Mouse (Mus musculus): ENCODE data around the gene Cyp2d11.
"Not testable (repeated sequence)": the region's sequence is repeated elsewhere in the genome, so short reads cannot be mapped to it uniquely, and the experiment has no call there.

Cyp2d11 gene

DNA sequence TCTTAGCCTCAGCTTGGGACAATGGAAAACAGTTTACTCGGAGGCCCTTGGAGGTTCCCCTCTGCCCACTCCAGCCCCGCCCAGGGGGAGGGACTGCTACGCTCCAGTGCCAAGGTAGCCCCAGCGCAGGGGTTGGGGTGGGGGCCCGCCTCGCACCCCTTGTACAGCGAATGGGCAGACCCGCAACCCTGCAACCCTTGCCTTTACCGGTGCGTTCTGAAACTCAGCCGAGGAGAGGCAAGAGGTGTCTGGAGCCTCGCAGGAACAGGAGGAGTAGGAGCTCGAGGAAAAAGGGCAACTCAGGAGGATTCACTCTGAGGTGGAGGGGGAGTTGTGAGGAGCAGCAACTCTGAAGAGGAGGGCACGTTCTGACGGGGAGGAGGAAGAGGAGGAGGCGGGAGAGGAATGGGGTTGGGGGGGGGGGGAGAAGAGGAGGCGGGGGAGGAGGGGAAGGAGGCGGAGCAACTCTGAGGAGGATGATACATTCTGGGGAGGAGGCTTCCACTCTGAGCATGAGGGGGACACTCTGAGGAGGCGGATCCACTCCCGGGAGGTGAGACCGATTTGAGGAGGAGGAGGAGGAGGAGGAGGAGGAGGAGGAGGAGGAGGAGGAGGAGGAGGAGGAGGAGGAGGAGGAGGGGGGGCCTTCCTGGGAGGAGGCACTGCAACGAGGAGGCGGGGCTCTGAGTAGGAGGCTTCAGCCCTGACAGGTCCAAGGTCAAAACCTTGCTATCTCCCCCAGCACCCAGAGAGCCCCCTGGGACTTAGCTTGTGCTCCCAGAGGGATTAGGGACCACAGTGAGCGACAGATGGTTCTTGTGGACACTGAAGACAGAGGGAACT lies 13.7 kb downstream of the Cyp2d11 start, which contains the start of gene Cyp2d22:
Cyp2d22 (minus strand) TSS at position 390 of the 843 bp plus-strand sequence.
- DNase-seq (ENCODE audit: low spot score): no peak

DNA sequence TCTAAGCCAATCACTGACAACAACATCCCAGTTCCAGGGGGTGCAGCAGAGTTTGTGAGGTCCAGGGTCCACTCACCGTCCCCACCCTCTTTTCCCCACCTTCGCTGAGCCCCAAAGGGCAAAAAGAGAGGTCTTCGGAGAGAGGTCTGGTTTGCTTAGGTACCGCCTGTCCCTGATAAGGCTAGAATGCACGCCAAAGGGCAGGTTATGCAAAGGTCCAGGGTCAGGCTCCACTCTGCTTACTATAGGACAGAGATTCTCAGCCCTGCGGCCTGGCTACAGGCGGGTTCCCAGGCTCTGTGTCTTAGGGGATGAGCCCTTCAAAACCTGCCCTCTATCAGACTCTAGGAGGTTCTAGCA lies 14.3 kb downstream of the Cyp2d11 start:
- no peak for DNase-seq (ENCODE audit: low spot score)

- no peak for DNase-seq (ENCODE audit: low spot score)
Measured at GRCm38 (mm10) chr15:82378261-82379180, 15.3 kb downstream of the Cyp2d11 start.

DNA sequence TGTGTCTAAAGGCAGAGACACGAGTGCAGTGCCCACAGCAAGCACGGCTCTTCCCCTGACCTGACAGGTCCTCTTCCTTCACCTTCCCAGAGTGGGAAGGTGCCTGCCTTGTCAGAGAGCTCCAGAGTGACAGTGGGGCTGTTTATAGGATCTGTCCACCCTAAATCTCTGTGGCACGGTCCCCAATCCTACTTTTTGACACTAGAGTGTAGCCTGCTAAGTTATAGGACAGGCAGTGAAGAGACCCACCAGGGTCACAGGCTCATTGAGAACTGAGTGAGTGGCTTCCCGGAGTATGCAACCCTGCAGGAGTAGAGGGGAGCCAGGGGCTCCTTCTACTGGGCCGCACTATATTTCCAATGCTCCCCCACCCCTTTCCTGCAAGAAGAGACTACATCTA lies 16.1 kb downstream of the Cyp2d11 start:
- no peak for DNase-seq (ENCODE audit: low spot score)

GRCm38 (mm10) chr15:82376393-82377138 lies 17.3 kb downstream of the Cyp2d11 start:
- DNase-seq (ENCODE audit: low spot score): no peak

GRCm38 (mm10) chr15:82375855-82376254 lies 18.0 kb downstream of the Cyp2d11 start:
- DNase-seq (ENCODE audit: low spot score): no peak

DNA sequence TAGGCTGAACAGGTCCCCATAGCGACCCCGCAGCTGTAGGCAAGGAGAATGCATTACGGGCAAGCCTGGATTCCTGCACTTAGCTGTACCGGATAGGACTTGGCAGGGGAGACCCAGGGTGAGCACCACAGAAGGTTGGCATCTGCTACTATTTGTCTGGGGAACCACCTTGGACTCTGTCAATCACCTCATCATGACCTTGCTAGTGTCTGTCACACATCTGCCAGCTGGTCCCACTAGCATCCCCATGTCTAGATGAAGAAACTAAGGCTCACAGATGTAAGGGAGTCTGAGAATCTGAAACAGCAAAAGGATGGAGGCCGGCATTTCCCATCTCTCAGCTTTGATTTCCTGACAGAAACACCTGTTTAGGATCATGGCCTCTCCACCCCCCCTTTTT lies 19.4 kb downstream of the Cyp2d11 start:
- no peak for DNase-seq (ENCODE audit: low spot score)

GRCm38 (mm10) chr15:82372991-82373390 lies 20.8 kb downstream of the Cyp2d11 start:
- DNase-seq (ENCODE audit: low spot score): no peak

DNA sequence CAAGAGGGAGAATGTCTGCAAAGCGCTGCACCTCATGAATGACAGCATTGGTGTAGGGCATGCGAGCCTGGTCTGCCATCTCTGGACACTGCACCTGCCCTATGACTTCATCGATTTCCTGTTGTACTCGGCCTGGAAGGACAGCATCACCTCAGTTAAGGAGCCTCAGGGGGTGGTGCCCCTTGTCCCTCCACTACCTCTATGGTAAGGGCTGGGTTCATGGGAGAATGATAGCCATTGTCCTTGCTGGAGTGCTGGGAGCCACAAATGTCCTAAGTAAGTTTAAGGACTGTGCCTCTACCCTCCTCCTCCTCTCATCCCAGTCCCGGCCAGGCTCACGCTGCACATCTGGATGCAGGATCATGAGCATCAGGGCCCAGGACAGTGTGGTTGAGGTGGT lies 21.4 kb downstream of the Cyp2d11 start:
- DNase-seq (ENCODE audit: low spot score): no peak

DNA sequence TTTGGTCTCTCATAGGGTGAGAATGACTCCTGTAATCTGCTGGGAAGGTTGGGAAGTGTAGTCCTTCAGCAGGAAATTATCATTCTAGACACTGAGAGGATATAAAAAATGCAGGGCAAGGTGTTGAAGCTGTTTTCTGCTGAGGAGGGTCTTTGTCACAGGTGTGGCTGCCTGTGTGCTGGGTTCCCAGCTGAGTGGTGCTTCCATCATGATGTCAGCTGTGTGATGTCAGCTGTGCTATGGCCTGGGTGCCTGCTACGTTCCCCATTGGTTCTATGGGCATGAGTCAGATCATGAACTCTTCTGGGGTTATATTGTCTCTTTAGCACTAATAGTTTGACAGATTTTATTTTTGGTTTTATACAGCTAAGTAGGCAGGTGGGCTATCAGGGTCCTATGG lies 25.0 kb downstream of the Cyp2d11 start:
- DNase-seq (ENCODE audit: low spot score): no peak

GRCm38 (mm10) chr15:82368146-82368545 lies 25.7 kb downstream of the Cyp2d11 start:
- DNase-seq (ENCODE audit: low spot score): no peak

- DNase-seq (ENCODE audit: low spot score): not testable (repeated sequence)
Measured at GRCm38 (mm10) chr15:82364561-82364960, 29.3 kb downstream of the Cyp2d11 start.

DNA sequence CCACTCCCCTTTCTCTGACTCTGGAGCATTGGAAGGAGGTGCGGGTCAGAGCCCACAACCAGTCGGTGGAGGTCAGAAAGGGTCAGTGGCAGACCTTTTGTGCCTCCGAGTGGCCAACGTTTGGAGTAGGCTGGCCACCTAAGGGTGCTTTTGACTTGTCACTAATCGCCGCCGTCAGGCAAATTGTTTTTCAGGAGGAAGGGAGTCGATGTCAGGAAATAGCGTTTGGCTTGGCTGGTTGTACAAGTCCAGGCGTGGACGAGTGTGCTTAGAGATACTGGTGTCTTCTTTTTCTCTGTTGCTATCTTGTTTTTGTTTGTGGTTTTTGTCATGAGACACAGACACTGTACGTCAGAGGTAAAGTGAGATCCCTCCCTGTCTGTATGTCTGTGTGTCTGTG lies 30.0 kb downstream of the Cyp2d11 start:
- DNase-seq (ENCODE audit: low spot score): not testable (repeated sequence)

GRCm38 (mm10) chr15:82362234-82362633 lies 31.6 kb downstream of the Cyp2d11 start:
- no peak for DNase-seq (ENCODE audit: low spot score)

GRCm38 (mm10) chr15:82361459-82362018 lies 32.3 kb downstream of the Cyp2d11 start:
- no peak for DNase-seq (ENCODE audit: low spot score)

DNA sequence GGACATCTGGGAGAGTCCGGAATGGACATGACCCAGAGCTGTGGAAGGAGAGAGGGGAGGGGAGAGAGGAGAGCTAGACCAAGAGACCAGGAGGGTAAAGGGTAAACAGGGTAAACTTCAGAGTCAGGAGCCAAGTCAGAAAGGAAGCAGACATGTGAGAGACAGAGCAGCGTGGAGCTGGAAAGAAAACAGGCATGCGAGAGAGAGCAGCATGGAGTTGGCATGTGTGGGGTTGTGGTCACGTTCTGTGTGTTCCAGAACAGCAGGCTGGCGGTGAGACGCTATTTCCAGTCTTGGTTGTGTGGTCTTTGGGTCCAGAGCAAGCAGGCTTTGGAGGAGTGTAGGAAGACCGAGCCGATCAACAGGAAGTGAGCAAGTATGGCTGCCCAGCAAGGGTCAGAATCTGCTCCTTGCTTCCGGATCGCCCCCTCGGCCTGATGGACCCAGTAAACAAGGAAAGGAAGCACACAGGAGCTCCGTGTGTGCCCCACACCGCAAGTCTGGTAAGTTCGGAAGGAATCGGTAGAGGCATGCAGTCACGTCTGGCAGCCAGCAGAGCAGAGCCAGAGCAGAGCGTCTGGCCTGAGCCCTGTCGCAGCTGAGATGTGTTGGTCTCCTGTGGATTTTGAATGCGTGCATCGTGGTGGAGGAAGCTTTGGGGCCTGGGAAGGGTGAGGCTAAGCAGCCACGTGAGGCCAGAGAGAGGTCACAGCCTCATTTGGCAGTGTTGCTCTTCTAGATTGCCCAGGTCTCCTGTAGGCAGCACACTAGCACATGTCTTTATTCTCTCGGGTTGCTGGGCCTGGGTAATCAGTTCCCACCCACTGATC lies 35.2 kb downstream of the Cyp2d11 start:
- DNase-seq (ENCODE audit: low spot score): peak; percentile 66

DNA sequence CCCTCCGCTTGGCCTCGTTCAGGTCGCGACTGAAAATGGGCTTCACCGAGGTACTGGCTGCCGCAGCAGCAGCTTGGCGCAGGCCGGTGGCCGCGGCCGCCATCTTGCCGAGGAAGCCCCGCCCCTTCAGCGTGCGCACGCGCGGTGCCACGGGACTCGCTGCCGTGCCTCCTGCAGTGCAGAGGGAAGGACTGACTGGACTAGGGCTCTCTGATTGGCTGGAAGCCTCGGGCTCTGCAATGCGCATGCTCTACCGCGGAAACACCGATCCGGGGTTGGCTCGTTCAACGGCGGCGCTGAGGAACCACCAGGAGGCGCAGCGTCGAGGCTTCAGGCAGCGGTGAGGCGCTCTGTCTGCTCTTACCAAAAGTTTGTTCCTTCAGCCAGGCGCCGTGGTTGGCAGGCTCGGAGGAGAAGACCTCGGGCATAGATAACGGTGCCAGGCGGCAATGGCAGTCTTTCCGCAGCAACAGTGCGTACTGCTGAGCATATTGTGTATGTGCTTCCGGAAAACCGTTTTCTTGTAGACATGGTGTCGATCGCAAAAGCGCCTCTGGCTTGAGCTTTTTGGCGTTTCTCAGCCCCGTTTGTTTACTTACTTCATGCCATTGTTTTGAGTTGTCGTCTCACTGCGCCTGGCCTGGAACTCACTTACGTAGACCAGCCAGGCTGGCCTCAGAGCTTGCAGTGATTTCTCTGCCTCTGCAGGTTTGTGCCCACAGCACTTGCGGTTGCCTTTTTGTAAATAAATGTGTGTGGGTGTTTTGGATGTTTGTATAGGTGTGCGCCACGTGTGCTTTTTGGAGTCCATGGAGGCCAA lies 39.5 kb downstream of the Cyp2d11 start, which contains the start of gene Ndufa6:
Ndufa6 (minus strand) TSS at position 197 of the 820 bp plus-strand sequence.
- DNase-seq (ENCODE audit: low spot score): peak; percentile 98

- peak; percentile 33 for DNase-seq (ENCODE audit: low spot score)
Measured at GRCm38 (mm10) chr15:82353745-82354113, 40.1 kb downstream of the Cyp2d11 start.

DNA sequence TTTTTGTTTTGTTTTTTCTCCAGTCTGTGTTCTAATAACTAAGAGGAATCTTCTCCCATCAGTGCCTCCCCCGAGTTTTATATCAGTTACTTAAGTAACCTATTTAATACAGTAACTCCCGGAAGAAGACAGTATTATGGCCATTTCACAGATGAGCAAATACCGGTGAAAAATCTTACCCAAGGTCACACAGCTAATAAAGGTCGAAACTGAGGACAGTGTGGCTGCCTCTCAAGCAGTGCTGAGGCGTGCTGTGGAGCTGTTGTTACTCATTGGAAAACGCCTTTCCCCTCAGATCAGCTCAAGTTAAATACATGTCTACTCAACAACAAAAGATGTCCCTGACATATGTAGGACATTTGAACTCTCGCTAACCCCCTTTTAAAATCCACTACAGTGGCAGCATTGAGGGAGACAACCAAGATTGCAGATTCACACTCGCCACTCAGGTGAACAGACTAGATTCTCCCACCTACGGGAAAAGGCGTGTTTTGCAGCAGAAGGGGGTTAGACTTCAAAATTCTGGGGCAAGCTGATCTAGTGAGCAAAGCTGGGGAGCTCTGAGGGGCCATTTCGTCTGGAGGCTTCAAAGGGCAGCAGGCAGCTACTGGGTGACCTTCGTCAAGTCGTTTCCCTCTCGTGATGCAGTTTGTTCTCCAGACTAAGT lies 40.6 kb downstream of the Cyp2d11 start:
- no peak for DNase-seq (ENCODE audit: low spot score)
